Mouse (Mus musculus) kidney, embryonic 15.5 days (tissue): ENCODE measurements around the gene Rad51b. TPM values are rescaled to one million over a fixed set of nuclear protein-coding genes. Genes with fewer than 3 reads are reported as not detected.

ENCODE experiments used
- ATAC-seq: fragments of 200-750 bp; cut with Nextera tagmentation; replicated peaks from 2 replicates; pipeline ENCODE4 v1.8.0; 2017; ENCODE audit warnings: moderate TSS enrichment; ENCODE audit not compliant: low FRiP score
- H3K27ac ChIP-seq: fragments of 300-500 bp; sonication (generic); 2 replicates; pipeline ENCODE4 v1.5.1; 2015; ENCODE audit warnings: mild to moderate bottlenecking, inconsistent platforms
- H3K27me3 ChIP-seq: fragments of 300-500 bp; sonication (generic); 2 replicates; pipeline ENCODE4 v1.6.1; 2015; ENCODE audit warnings: inconsistent platforms
- H3K36me3 ChIP-seq: fragments of 300-500 bp; sonication (generic); 2 replicates; pipeline ENCODE4 v1.6.1; 2015; ENCODE audit warnings: inconsistent platforms
- H3K4me1 ChIP-seq: fragments of 300-500 bp; sonication (generic); 2 replicates; pipeline ENCODE4 v1.6.1; 2015; ENCODE audit warnings: inconsistent platforms
- H3K4me2 ChIP-seq: fragments of 300-500 bp; sonication (generic); 2 replicates; pipeline ENCODE4 v1.6.1; 2015; ENCODE audit warnings: moderate library complexity, mild to moderate bottlenecking, inconsistent platforms
- H3K4me3 ChIP-seq: fragments of 300-500 bp; sonication (generic); replicated peaks from 2 replicates; pipeline ENCODE4 v1.5.1; 2015; ENCODE audit warnings: mild to moderate bottlenecking, inconsistent platforms
- H3K9ac ChIP-seq: fragments of 300-500 bp; sonication (generic); 2 replicates; pipeline ENCODE4 v1.6.1; 2015; ENCODE audit warnings: mild to moderate bottlenecking, inconsistent platforms
- H3K9me3 ChIP-seq: fragments of 300-500 bp; sonication (generic); replicated peaks from 2 replicates; pipeline ENCODE4 v1.6.1; 2016; ENCODE audit warnings: inconsistent platforms
- WGBS: fragments of 180-500 bp; shearing (Covaris S2); methylation state at CpG from one replicate; pipeline ENCODE4 v1.1.7; 2015; ENCODE audit warnings: mixed read lengths; 5-methylcytosine and 5-hydroxymethylcytosine counted together
- polyA plus RNA-seq: library from polyadenylated mRNA; unstranded; fragments of >200 nt; fragmentation: Nextera tagmentation; extraction: Ambion mirVana; gene quantifications from 2 replicates; pipeline ENCODE4 v1.2.1, GENCODE M21; 2015

Gene Rad51b
- polyA plus RNA-seq, 1 experiment from 2014 or later = 8.2 TPM

DNA sequence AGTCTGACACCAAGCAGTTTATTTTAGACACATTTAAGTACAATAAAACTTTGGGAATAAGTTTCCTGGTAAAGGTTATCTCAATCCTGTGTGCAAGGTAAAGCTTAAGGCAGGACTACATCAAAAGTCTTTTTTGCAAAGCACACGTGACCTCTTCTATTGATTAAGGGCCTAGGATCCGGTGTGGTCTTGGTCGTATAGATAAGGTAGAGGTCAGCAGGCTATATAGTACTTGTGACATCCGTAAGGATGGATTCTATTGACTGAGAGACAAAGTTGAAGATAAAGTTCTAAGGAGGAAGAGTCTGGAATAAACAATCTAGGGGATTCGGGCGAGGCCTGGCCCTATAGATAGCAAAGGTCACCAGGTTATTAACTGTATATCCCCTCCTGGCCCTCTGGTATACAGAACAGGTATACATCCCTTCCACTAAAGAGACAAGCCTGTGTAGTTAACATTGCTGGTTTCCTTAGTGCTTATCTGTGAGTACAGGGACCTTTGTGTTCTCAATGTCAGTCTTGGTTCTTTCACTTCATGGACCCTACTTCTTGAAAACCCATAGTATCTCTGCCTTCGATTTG, 471.8 kb downstream of the Rad51b start:
- Histone ChIP-seq H3K27ac (no peak overlapping the region), H3K4me2 (no peak overlapping the region), H3K9ac (no peak overlapping the region), H3K4me1 (0 out of 2 replicates have a peak, but pooled peaks cover 5% of the 10 kb centered on the region), H3K4me3 (no peak overlapping the region), H3K27me3 (no peaks in the 10 kb centered on the region), H3K9me3 (no peaks in the 10 kb centered on the region), H3K36me3 (no peaks in the 10 kb centered on the region)
- ATAC-seq = no peak
- 85% methylated on average over 7 of the region's 7 CpGs for WGBS

DNA sequence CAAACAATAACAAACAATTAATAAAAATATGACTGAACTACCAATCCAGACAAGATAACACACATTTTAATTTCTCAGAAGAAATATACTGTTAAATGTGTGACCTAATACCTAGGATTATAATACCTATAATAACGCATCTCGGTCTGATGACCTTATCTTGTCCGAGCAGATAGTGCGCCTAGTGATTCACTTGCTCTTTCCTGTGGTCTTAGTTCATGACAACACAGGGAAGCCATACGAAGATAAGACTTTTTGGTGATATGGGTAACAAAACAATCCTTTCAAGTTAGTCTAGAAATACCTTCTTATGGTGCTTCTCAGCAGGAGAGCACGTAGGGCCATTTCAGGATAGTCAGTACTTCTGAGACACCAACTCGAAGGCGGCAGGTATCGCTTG, 472.7 kb downstream of the Rad51b start:
- Histone ChIP-seq H3K4me2 (no peak overlapping the region), H3K27ac (no peak overlapping the region), H3K4me1 (peaks cover 9% of the 10 kb centered on the region; the same call in 1 of the 2 replicates), H3K27me3 (no peaks in the 10 kb centered on the region), H3K4me3 (no peak overlapping the region), H3K9ac (no peak overlapping the region), H3K36me3 (no peaks in the 10 kb centered on the region), H3K9me3 (no peaks in the 10 kb centered on the region)
- 94% methylated on average over 9 of the region's 9 CpGs for WGBS
- ATAC-seq = no peak

DNA sequence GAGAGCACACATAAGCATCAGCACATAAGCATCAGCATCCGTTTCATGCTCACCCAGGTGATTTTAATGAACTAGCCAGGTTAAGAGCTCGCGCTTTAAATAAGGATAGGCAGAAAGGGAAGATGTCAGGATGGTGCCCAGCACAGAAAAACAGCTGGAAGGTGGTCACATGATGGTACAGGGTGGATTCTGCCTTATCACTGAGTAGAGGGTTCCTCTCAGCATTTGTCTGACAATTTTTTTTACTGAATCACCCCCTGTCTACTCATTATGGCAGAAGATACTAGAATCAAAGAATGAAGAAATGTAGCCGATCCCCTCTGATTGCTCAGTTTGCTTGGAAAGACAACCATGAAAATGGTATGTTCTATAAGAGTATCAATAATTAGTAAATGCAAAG, 474.1 kb downstream of the Rad51b start:
- WGBS = 98% methylated on average over 4 of the region's 4 CpGs
- no peak overlapping the region for H3K4me3 ChIP-seq
- no peak overlapping the region for H3K27ac ChIP-seq
- no peaks in the 10 kb centered on the region for H3K9me3 ChIP-seq
- peaks cover 12% of the 10 kb centered on the region; the same call in 1 of the 2 replicates for H3K4me1 ChIP-seq
- no peaks in the 10 kb centered on the region for H3K27me3 ChIP-seq
- no peak overlapping the region for H3K9ac ChIP-seq
- no peak for ATAC-seq
- no peaks in the 10 kb centered on the region for H3K36me3 ChIP-seq
- no peak overlapping the region for H3K4me2 ChIP-seq

DNA sequence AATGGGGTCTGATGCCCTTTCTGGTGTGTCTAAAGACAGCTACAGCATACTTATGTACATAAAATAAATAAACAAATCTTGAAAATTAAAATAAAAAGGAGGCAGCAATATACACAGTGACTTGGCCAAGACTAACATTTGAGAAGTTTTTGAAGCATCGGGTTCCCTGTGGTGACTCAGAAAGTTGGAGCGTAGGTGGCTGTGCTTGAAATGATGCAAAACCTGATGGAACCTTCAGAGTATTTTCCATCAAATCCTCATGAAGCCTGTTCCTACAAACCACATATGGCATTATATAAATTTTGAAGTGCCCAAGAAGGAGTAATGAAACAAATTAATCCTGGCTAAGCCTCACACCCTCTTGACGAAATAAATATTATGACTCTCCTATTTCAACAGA, 474.7 kb downstream of the Rad51b start:
- H3K36me3 ChIP-seq = no peaks in the 10 kb centered on the region
- H3K4me3 ChIP-seq = no peak overlapping the region
- no peaks in the 10 kb centered on the region for H3K27me3 ChIP-seq
- no peaks in the 10 kb centered on the region for H3K9me3 ChIP-seq
- 93% methylated on average over 3 of the region's 3 CpGs for WGBS
- no peak overlapping the region for H3K4me2 ChIP-seq
- H3K27ac ChIP-seq = no peak overlapping the region
- H3K9ac ChIP-seq = no peak overlapping the region
- ATAC-seq = no peak
- H3K4me1 ChIP-seq = peaks cover 12% of the 10 kb centered on the region; the same call in 1 of the 2 replicates

DNA sequence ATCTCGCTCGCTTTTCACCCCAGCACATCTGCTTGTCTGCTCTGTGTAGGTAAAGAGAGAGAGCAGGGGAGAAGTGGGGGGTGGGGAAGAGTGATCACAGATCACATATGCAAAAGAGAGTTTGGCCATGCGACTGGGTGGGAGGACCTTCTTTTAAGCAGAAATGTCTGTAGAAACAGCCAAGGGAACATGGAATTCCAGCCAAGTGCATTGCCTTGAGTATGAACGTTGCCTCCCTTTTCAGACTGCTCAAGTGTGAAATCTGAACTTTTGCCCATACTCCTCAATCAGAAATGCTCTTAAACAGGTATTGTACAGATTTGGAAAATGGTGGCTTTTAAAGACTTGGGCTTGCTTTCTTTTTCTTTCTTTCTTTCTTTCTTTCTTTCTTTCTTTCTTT, 476.2 kb downstream of the Rad51b start:
- Histone ChIP-seq H3K27ac (no peak overlapping the region), H3K4me3 (no peak overlapping the region), H3K4me1 (peaks cover 7% of the 10 kb centered on the region; the same call in 1 of the 2 replicates), H3K9me3 (no peaks in the 10 kb centered on the region), H3K9ac (no peak overlapping the region), H3K27me3 (no peaks in the 10 kb centered on the region), H3K4me2 (no peak overlapping the region), H3K36me3 (no peaks in the 10 kb centered on the region)
- 71% methylated on average over 4 of the region's 4 CpGs for WGBS
- no peak for ATAC-seq

DNA sequence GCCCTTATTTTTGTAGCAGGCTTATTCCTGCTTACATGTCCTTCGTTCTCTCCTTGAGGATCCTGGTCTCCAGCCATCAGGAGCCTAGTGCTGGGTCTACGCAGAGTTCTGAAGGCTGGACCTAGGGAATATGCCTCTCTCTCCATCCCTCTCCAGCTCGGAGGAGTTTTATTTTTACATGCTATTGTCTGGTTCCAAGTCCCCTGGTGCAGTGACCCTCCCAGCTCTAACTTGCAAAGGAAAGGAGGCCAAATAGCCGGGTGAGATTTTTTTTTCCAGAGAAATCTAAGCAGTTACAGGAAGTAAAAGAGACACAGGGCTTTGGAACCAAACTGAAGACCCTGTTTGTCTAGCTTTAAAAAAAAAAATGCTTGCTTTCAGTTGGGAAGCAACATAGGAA, 477.5 kb downstream of the Rad51b start:
- Histone ChIP-seq H3K27ac (peak overlapping the region; percentile 75), H3K27me3 (no peaks in the 10 kb centered on the region), H3K9me3 (no peaks in the 10 kb centered on the region), H3K36me3 (no peaks in the 10 kb centered on the region), H3K4me2 (no peak overlapping the region), H3K9ac (no peak overlapping the region), H3K4me3 (no peak overlapping the region), H3K4me1 (peaks cover 7% of the 10 kb centered on the region; the same call in 1 of the 2 replicates)
- ATAC-seq = no peak
- 60% methylated on average over 4 of the region's 4 CpGs for WGBS

DNA sequence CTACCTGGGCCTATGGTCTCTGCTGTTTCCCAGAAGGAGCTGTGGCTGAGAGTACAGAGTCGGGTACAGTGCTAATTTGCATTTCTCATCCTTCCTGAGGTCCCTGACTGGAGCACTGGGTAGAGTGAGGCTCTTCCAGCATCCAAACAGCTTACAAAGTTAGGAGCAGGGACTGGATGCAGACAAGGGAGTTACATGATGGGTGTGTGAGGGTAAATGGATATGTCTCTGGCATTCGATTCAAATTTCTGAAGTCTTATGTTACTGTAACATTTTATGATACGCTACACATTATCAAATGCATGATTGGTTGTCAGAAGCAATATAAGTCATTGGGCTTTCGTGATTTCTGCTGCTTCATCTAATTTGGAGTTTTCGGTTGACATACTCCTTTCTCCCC, 479.7 kb downstream of the Rad51b start:
- WGBS = 80% methylated on average over 5 of the region's 5 CpGs

DNA sequence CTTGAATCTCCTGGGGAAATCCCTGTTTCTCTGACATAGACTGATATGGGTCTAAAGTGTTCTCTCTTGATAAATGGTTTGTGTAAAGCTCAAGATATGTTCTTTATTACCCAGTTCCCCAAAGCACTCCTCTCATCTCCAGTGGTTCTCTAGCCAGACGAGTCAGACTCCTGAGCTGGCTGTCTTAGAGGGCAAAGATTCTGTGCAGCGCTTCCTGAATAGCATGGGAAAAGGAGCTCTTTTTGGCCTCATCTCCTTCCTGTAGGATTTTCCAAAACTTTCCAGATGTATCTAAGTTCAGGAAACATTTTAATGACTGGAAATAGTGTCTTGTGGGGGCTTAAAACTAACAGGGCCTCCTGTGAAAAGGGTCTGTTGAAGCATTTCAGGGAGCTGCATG, 483.7 kb downstream of the Rad51b start:
- H3K4me2 ChIP-seq = no peak overlapping the region
- WGBS = 52% methylated on average over 2 of the region's 2 CpGs
- 0 out of 2 replicates have a peak, but pooled peaks cover 10% of the 10 kb centered on the region for H3K4me1 ChIP-seq
- no peak overlapping the region for H3K9ac ChIP-seq
- H3K27me3 ChIP-seq = no peaks in the 10 kb centered on the region
- no peaks in the 10 kb centered on the region; the same call in 1 of the 2 replicates for H3K9me3 ChIP-seq
- no peak for ATAC-seq
- no peak overlapping the region for H3K4me3 ChIP-seq
- H3K36me3 ChIP-seq = no peaks in the 10 kb centered on the region; the same call in 1 of the 2 replicates
- peak overlapping the region; percentile 75 for H3K27ac ChIP-seq

More for the DNA sequence above, 479.7 kb downstream of the Rad51b start:
- Histone ChIP-seq H3K27me3 (no peaks in the 10 kb centered on the region), H3K9ac (no peak overlapping the region), H3K9me3 (no peaks in the 10 kb centered on the region), H3K4me1 (peaks cover 17% of the 10 kb centered on the region; the same call in 1 of the 2 replicates), H3K36me3 (no peaks in the 10 kb centered on the region; the same call in 1 of the 2 replicates), H3K27ac (no peak overlapping the region), H3K4me3 (no peak overlapping the region), H3K4me2 (no peak overlapping the region)
- ATAC-seq = no peak

DNA sequence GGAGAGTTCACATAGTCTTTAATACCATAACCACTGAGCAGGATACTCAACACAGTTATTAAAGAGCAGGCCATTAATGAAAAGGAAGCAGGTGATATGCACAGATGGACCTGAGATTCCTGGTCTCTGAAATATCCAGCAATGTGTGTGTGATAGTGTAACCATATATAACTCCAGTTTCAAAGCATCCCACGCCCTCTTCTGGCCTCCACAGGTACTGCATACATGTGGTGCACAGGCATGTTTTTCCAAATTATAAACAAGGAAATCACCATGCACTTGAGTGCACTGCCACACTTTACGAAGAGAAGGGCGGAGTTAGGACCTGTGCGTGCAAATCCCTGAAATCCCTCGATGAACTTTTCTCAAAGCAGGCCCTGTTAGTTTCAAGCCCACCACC, 484.7 kb downstream of the Rad51b start:
- Histone ChIP-seq H3K9me3 (no peaks in the 10 kb centered on the region; the same call in 1 of the 2 replicates), H3K27ac (no peak overlapping the region), H3K4me2 (no peak overlapping the region), H3K9ac (no peak overlapping the region), H3K4me1 (0 out of 2 replicates have a peak, but pooled peaks cover 10% of the 10 kb centered on the region), H3K36me3 (no peaks in the 10 kb centered on the region; the same call in 1 of the 2 replicates), H3K27me3 (no peaks in the 10 kb centered on the region), H3K4me3 (no peak overlapping the region)
- no peak for ATAC-seq
- WGBS = 86% methylated on average over 5 of the region's 5 CpGs

DNA sequence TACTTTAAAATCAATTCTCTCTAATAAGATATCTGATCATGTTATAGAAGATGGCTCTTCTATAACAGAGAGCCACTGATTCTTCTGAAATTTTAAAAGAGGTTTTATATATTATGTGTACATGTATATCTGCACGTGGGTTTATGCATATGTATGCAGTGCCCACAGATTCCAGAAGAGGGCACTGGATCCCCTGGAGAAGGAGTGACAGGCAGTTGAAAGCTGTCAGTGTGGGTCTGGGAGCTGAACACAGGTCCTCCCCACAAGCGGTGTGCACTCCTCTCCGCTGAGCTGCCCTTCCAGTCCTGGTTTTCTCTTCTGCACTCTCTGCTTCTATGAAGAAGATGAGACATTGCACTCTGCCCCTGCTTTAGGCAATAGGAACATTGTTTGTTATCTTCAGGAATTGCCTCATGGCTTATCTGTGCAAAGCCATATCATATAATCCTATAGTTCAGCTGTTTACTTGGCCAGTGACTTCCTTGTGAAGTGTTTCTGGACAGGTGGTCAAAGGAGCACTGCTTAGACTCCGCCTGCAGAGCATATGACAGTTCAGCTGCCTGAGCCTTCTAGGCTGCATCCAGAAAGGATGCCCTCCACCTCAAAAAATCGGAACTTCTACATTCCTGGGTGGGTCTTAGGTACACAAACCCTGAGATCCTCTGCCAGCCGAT, 485.5 kb downstream of the Rad51b start:
- H3K4me2 ChIP-seq = no peak overlapping the region
- H3K36me3 ChIP-seq = no peaks in the 10 kb centered on the region; the same call in 1 of the 2 replicates
- H3K4me3 ChIP-seq = no peak overlapping the region
- H3K9ac ChIP-seq = no peak overlapping the region
- H3K9me3 ChIP-seq = no peaks in the 10 kb centered on the region; the same call in 1 of the 2 replicates
- WGBS = 93% methylated on average over 6 of the region's 6 CpGs
- no peak overlapping the region for H3K27ac ChIP-seq
- no peaks in the 10 kb centered on the region for H3K27me3 ChIP-seq
- peaks cover 15% of the 10 kb centered on the region for H3K4me1 ChIP-seq
- no peak for ATAC-seq

DNA sequence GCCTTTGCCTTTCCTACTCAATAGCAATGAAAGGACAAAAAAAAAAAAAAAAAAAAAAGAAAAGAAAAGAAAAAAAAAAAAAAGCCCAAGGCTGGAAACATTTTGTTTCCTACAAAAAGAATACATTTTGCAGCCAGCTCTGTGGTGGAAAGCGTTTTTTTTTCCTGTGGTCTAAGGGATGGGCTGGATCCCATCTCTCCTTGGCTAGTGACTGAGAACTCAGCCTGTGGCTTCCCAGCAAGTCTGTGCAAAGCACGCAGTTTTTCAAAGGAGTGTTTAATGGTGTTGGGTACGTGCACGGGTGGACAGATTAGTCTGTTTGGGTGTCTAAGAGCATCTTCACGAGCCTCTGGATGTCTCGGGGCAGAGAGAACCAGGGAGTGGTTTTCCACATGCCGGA, 487.1 kb downstream of the Rad51b start:
- WGBS = 84% methylated on average over 7 of the region's 7 CpGs
- no peak overlapping the region for H3K4me2 ChIP-seq
- peaks cover 20% of the 10 kb centered on the region for H3K4me1 ChIP-seq
- H3K27ac ChIP-seq = no peak overlapping the region
- no peaks in the 10 kb centered on the region for H3K27me3 ChIP-seq
- H3K36me3 ChIP-seq = no peaks in the 10 kb centered on the region; the same call in 1 of the 2 replicates
- H3K9me3 ChIP-seq = no peaks in the 10 kb centered on the region; the same call in 1 of the 2 replicates
- no peak overlapping the region for H3K4me3 ChIP-seq
- no peak for ATAC-seq
- no peak overlapping the region for H3K9ac ChIP-seq

DNA sequence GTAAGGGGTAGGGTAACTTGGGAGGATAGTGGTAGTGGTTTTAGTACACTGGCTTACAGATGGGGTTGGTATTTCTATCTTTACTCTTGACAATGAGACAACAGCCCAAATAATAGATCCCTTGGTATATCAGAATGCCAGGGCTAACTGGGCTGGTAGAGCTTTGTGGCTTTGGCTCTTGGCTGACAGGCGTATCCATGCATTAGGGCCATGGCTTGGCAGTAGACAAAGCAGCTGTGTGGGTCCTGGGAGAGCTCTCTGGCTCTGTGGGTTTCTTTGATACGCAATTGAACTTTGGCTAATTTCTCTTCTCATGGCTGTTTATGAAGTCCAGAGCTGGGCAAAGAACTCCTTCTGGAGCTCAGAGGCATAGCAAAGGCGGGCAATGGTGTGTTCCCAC, 488.6 kb downstream of the Rad51b start:
- Histone ChIP-seq H3K27ac (no peak overlapping the region), H3K36me3 (no peaks in the 10 kb centered on the region; the same call in 1 of the 2 replicates), H3K4me1 (peaks cover 15% of the 10 kb centered on the region), H3K4me2 (no peak overlapping the region), H3K9me3 (no peaks in the 10 kb centered on the region; the same call in 1 of the 2 replicates), H3K9ac (no peak overlapping the region), H3K27me3 (no peaks in the 10 kb centered on the region), H3K4me3 (no peak overlapping the region)
- WGBS = over 99% methylated on average over 3 of the region's 3 CpGs
- ATAC-seq = no peak
